Mouse (Mus musculus) frontal cortex, postnatal 36 days (tissue): ENCODE results near the gene Lhcgr.

Source experiments
- DNase-seq, 2 experiments: peaks; one replicate each; pipeline ENCODE4 v3.0.0; 2022; ENCODE audit warnings: low spot score in 2 of 2

Gene Lhcgr

GRCm38 (mm10) chr17:88706231-88706649 is 85.5 kb downstream of the Lhcgr start:
- no peak for DNase-seq

GRCm38 (mm10) chr17:88703112-88703511 is 88.7 kb downstream of the Lhcgr start:
- no peak for DNase-seq

GRCm38 (mm10) chr17:88702345-88702744 is 89.4 kb downstream of the Lhcgr start:
- DNase-seq, result no peak

GRCm38 (mm10) chr17:88700901-88701300 is 90.9 kb downstream of the Lhcgr start:
- no peak for DNase-seq

GRCm38 (mm10) chr17:88696656-88697333 is 95.0 kb downstream of the Lhcgr start:
- DNase-seq, result peak in 1 of 2 experiments; percentile 4

GRCm38 (mm10) chr17:88688226-88688625 is 103.6 kb downstream of the Lhcgr start:
- DNase-seq, result no peak

- no peak for DNase-seq
Observed at GRCm38 (mm10) chr17:88675310-88676309, 116.2 kb downstream of the Lhcgr start.

- no peak for DNase-seq
Observed at GRCm38 (mm10) chr17:88670800-88671199, 121.0 kb downstream of the Lhcgr start.

GRCm38 (mm10) chr17:88669921-88670320 is 121.9 kb downstream of the Lhcgr start:
- DNase-seq, result no peak

- peak; percentile 48 to 59 for DNase-seq
Observed at GRCm38 (mm10) chr17:88668452-88668851, 123.3 kb downstream of the Lhcgr start, which contains the start of gene Gtf2a1l. TSS of gene Gtf2a1l (plus strand) at chr17:88668660.
